Mouse (Mus musculus) kidney, adult 2 months (tissue): ENCODE data around the gene Gimap9.

Experiments used
- CTCF ChIP-seq: fragments of 200-500 bp; conservative IDR thresholded peaks from 2 replicates; pipeline ENCODE4 v1.5.1; 2011; ENCODE audit warnings: low read depth, mild to moderate bottlenecking, control low read depth, low read length, moderate library complexity, mixed read lengths; ENCODE audit not compliant: insufficient read depth, insufficient read length
- POLR2A ChIP-seq: fragments of 200-500 bp; IDR thresholded peaks from one replicate; pipeline ENCODE4 v1.6.1; 2011; ENCODE audit warnings: low read depth, low read length, control low read depth

DNA sequence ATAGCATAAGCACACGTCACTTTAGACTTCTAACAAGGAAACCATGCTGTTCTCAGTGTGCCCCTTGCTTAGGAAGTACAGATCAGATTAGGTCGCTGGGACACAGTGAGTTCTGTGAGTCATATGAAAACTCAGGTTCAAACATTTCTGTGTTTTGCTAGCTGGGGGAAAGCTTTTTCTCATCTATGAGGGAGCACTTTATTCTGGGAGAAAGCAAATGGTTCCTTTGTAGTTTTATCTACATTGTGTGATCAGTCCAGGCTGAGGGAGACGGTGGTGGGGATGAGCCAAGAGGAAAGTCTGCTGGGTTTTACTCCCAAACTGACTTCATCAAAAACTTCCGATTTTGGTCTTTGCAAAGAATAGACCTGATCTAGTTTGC lies 29.6 kb upstream of the Gimap9 start:
- TF ChIP-seq CTCF: no peak
- TF ChIP-seq POLR2A: no peak
